Mouse (Mus musculus) forebrain, postnatal 0 days (tissue): ENCODE data around the gene Baiap2l1. TPM values are rescaled to one million over a fixed set of nuclear protein-coding genes. Genes with fewer than 3 reads are reported as not detected.
A peak's percentile ranks its signal among the peaks of the same experiment; 100 is the strongest.

Source experiments
- ATAC-seq: fragments of 200-750 bp; cut with Nextera tagmentation; 2 replicates; pipeline ENCODE4 v1.8.0; 2017; ENCODE audit warnings: mild to moderate bottlenecking, moderate library complexity
- DNase-seq: peaks from one replicate; pipeline ENCODE4 v3.0.0-alpha.2; 2015
- H3K27ac ChIP-seq: fragments of 300-500 bp; sonication (generic); 2 replicates; pipeline ENCODE4 v1.5.1; 2014; ENCODE audit warnings: low read depth, mild to moderate bottlenecking, antibody characterized with exemption, low read length, moderate library complexity, mixed read lengths
- H3K27me3 ChIP-seq: fragments of 300-500 bp; sonication (generic); 2 replicates; pipeline ENCODE4 v1.6.1; 2014; ENCODE audit warnings: mild to moderate bottlenecking, low read length, mixed read lengths; ENCODE audit not compliant: insufficient read depth
- H3K36me3 ChIP-seq: fragments of 300-500 bp; sonication (generic); 2 replicates; pipeline ENCODE4 v1.6.1; 2014; ENCODE audit warnings: mild to moderate bottlenecking, moderate library complexity; ENCODE audit not compliant: insufficient read depth
- H3K4me1 ChIP-seq: fragments of 300-500 bp; sonication (generic); 2 replicates; pipeline ENCODE4 v1.6.1; 2014; ENCODE audit warnings: antibody characterized with exemption; ENCODE audit not compliant: insufficient read depth
- H3K4me2 ChIP-seq: fragments of 300-500 bp; sonication (generic); 2 replicates; pipeline ENCODE4 v1.6.1; 2014; ENCODE audit warnings: low read depth, mild to moderate bottlenecking, moderate library complexity
- H3K4me3 ChIP-seq: fragments of 300-500 bp; sonication (generic); 2 replicates; pipeline ENCODE4 v1.5.1; 2014; ENCODE audit warnings: low read depth, low read length, mixed read lengths
- H3K9ac ChIP-seq: fragments of 300-500 bp; sonication (generic); 2 replicates; pipeline ENCODE4 v1.6.1; 2014; ENCODE audit warnings: mild to moderate bottlenecking
- H3K9me3 ChIP-seq: fragments of 300-500 bp; sonication (generic); 2 replicates; pipeline ENCODE4 v1.6.1; 2016; ENCODE audit warnings: low read length
- CTCF ChIP-seq: sonication (generic); IDR thresholded peaks from 2 replicates; pipeline ENCODE4 v1.5.1; 2016; ENCODE audit warnings: antibody characterized with exemption, control low read depth, low read depth
- WGBS: fragments of 180-500 bp; shearing (Covaris S2); extraction: QIAGEN DNeasy Blood & Tissue Kit; methylation state at CpG from one replicate; pipeline ENCODE4 v1.1.7; 2014; 5-methylcytosine and 5-hydroxymethylcytosine counted together
- polyA plus RNA-seq: library from polyadenylated mRNA; unstranded; fragments of >200 nt; fragmentation: Nextera tagmentation; extraction: Ambion mirVana; gene quantifications from 2 replicates; pipeline ENCODE4 v1.2.1, GENCODE M21; 2015
- total RNA-seq: library from RNA; depleted of rRNA; stranded (reverse); fragments of >200 nt; gene quantifications from 2 replicates; pipeline ENCODE4 v1.2.3, GENCODE M21; 2014

The Baiap2l1 gene
- total and polyA plus RNA-seq, 2 experiments from 2014 or later, result 0.10 to 0.93 TPM

- Histone ChIP-seq H3K4me1 (no peaks in the 10 kb centered on the region), H3K4me3 (no peak overlapping the region), H3K9ac (no peak overlapping the region), H3K36me3 (no peaks in the 10 kb centered on the region), H3K9me3 (no peaks in the 10 kb centered on the region), H3K4me2 (no peak overlapping the region), H3K27me3 (no peaks in the 10 kb centered on the region), H3K27ac (no peak overlapping the region)
- no peak for DNase-seq
- no peak for ATAC-seq
- no peak for TF ChIP-seq CTCF
- WGBS, result 93% methylated on average over 2 of the region's 2 CpGs
These were observed 54.8 kb downstream of the Baiap2l1 start for GRCm38 (mm10) chr5:144303071-144303470.

- no peaks in the 10 kb centered on the region for H3K9me3 ChIP-seq
- no peak overlapping the region for H3K4me3 ChIP-seq
- no peak overlapping the region for H3K4me2 ChIP-seq
- WGBS, result 84% methylated on average over 7 of the region's 7 CpGs
- H3K27ac ChIP-seq, result no peak overlapping the region
- no peaks in the 10 kb centered on the region for H3K4me1 ChIP-seq
- ATAC-seq (no peak), DNase-seq (no peak)
- H3K9ac ChIP-seq, result no peak overlapping the region
- no peaks in the 10 kb centered on the region for H3K36me3 ChIP-seq
- no peak for TF ChIP-seq CTCF
- no peaks in the 10 kb centered on the region for H3K27me3 ChIP-seq
These were observed 61.8 kb downstream of the Baiap2l1 start for GRCm38 (mm10) chr5:144296090-144296604.

- H3K9ac ChIP-seq, result no peak overlapping the region
- 91% methylated on average over 1 of the region's 1 CpGs for WGBS
- no peak for TF ChIP-seq CTCF
These were observed 62.6 kb downstream of the Baiap2l1 start for GRCm38 (mm10) chr5:144295357-144295756.

DNA sequence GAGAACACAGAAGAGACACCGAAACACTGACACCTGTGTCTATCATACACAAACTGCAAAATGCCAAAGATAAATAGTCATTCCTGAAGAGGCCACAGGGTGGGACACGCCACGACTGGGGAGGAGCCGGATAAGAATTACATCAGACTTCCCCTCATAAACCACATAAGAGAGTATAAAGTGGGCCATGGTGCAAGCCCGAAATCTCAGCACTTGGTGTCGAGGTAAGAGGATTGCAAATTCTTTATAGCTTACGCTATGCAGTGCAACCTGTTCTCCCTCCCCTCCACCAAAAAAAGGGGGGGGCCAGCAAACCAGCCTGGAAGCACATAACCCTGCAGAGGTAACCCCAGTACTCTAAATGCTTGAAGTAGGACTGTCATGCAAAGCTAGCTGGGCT is 63.0 kb downstream of the Baiap2l1 start:
- no peak for DNase-seq
- no peak overlapping the region for H3K4me3 ChIP-seq
- TF ChIP-seq CTCF, result no peak
- WGBS, result 90% methylated on average over 7 of the region's 7 CpGs
- H3K4me1 ChIP-seq, result no peaks in the 10 kb centered on the region
- no peaks in the 10 kb centered on the region for H3K36me3 ChIP-seq
- no peak overlapping the region for H3K4me2 ChIP-seq
- no peak for ATAC-seq
- H3K27ac ChIP-seq, result no peak overlapping the region
- no peaks in the 10 kb centered on the region for H3K27me3 ChIP-seq
- H3K9ac ChIP-seq, result no peak overlapping the region
- H3K9me3 ChIP-seq, result no peaks in the 10 kb centered on the region

More at GRCm38 (mm10) chr5:144295357-144295756, 62.6 kb downstream of the Baiap2l1 start:
- Histone ChIP-seq H3K4me3 (no peak overlapping the region), H3K4me2 (no peak overlapping the region), H3K4me1 (no peaks in the 10 kb centered on the region), H3K27me3 (no peaks in the 10 kb centered on the region), H3K9me3 (no peaks in the 10 kb centered on the region), H3K36me3 (no peaks in the 10 kb centered on the region), H3K27ac (no peak overlapping the region)
- DNase-seq, result no peak
- no peak for ATAC-seq

GRCm38 (mm10) chr5:144289769-144290440 is 68.0 kb downstream of the Baiap2l1 start:
- no peak for TF ChIP-seq CTCF
- WGBS, result 79% methylated on average over 4 of the region's 4 CpGs
- Histone ChIP-seq H3K27me3 (no peaks in the 10 kb centered on the region), H3K9me3 (no peaks in the 10 kb centered on the region), H3K9ac (no peak overlapping the region), H3K27ac (peak overlapping the region; percentile 62), H3K36me3 (no peaks in the 10 kb centered on the region), H3K4me3 (no peak overlapping the region), H3K4me2 (no peak overlapping the region), H3K4me1 (no peaks in the 10 kb centered on the region)
- DNase-seq (peak; percentile 64), ATAC-seq (peak; percentile 84)

GRCm38 (mm10) chr5:144288391-144288790 is 69.5 kb downstream of the Baiap2l1 start:
- DNase-seq (no peak), ATAC-seq (no peak)
- WGBS, result 86% methylated on average over 9 of the region's 9 CpGs
- Histone ChIP-seq H3K27me3 (no peaks in the 10 kb centered on the region), H3K9ac (no peak overlapping the region), H3K4me2 (no peak overlapping the region), H3K36me3 (no peaks in the 10 kb centered on the region), H3K4me3 (no peak overlapping the region), H3K4me1 (no peaks in the 10 kb centered on the region), H3K9me3 (no peaks in the 10 kb centered on the region), H3K27ac (no peak overlapping the region)
- no peak for TF ChIP-seq CTCF

DNA sequence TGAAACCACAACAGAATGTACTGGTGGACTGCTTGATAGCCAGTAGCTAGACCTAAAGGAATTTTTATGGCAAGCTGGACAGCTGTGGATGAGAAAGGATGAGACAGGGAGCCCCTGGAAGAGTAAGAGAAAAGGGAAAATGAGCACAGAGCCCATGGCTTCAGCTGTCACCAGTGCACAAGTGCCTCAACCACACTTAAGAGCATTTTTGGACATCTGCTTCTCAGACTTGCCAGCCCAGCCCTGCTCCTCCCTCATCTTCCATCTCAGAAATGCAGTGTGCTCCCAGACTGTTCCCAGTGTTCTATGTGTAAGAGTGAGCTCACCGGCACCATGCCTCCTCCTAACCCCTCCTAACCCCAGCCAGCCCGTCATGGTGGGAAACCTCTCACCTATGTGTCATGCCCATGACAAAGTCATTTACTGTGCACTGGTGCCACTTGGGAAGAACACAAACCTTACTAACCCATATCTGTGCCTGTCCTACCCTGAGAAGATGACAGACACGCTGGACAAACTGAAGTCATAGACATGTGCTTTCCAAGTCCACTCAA is 70.6 kb downstream of the Baiap2l1 start:
- 89% methylated on average over 3 of the region's 3 CpGs for WGBS

More for the DNA sequence above, 70.6 kb downstream of the Baiap2l1 start:
- Histone ChIP-seq H3K27me3 (no peaks in the 10 kb centered on the region), H3K4me1 (no peaks in the 10 kb centered on the region), H3K9me3 (no peaks in the 10 kb centered on the region), H3K9ac (no peak overlapping the region), H3K4me2 (no peak overlapping the region), H3K27ac (no peak overlapping the region), H3K36me3 (no peaks in the 10 kb centered on the region), H3K4me3 (no peak overlapping the region)
- no peak for ATAC-seq
- no peak for DNase-seq
- no peak for TF ChIP-seq CTCF
